Mouse (Mus musculus) kidney, embryonic 14.5 days (tissue): ENCODE results near the gene Selenow. TPM values are rescaled to one million over a fixed set of nuclear protein-coding genes. Genes with fewer than 3 reads are reported as not detected.
A peak's percentile ranks its signal among the peaks of the same experiment; 100 is the strongest.

Experiments used
- ATAC-seq: fragments of 200-750 bp; cut with Nextera tagmentation; 2 replicates; pipeline ENCODE4 v1.8.0; 2017; ENCODE audit warnings: moderate number of reproducible peaks, mild to moderate bottlenecking, moderate TSS enrichment, moderate library complexity; ENCODE audit not compliant: low FRiP score, low TSS enrichment
- H3K27ac ChIP-seq: fragments of 300-500 bp; sonication (generic); 2 replicates; pipeline ENCODE4 v1.5.1; 2014; ENCODE audit warnings: low read depth, mild to moderate bottlenecking, low read length, moderate library complexity, mixed read lengths
- H3K27me3 ChIP-seq: fragments of 300-500 bp; sonication (generic); 2 replicates; pipeline ENCODE4 v1.6.1; 2014; ENCODE audit warnings: mild to moderate bottlenecking, low read length; ENCODE audit not compliant: control insufficient read depth, insufficient read depth
- H3K36me3 ChIP-seq: fragments of 300-500 bp; sonication (generic); 2 replicates; pipeline ENCODE4 v1.6.1; 2014; ENCODE audit warnings: low read length, mixed read lengths; ENCODE audit not compliant: control insufficient read depth, insufficient read depth
- H3K4me1 ChIP-seq: fragments of 300-500 bp; sonication (generic); 2 replicates; pipeline ENCODE4 v1.6.1; 2014; ENCODE audit warnings: low read length, mixed read lengths; ENCODE audit not compliant: control insufficient read depth, insufficient read depth
- H3K4me2 ChIP-seq: fragments of 300-500 bp; sonication (generic); replicated peaks from 2 replicates; pipeline ENCODE4 v1.6.1; 2014; ENCODE audit warnings: low read depth, mild to moderate bottlenecking, low read length
- H3K4me3 ChIP-seq: fragments of 300-500 bp; sonication (generic); 2 replicates; pipeline ENCODE4 v1.5.1; 2014; ENCODE audit warnings: mild to moderate bottlenecking, low read length
- H3K9ac ChIP-seq: fragments of 300-500 bp; sonication (generic); 2 replicates; pipeline ENCODE4 v1.6.1; 2014; ENCODE audit warnings: low read depth, mild to moderate bottlenecking, low read length, moderate library complexity
- H3K9me3 ChIP-seq: fragments of 300-500 bp; sonication (generic); 2 replicates; pipeline ENCODE4 v1.6.1; 2016; ENCODE audit warnings: low read length; ENCODE audit not compliant: control insufficient read depth
- WGBS: fragments of 180-500 bp; shearing (Covaris S2); extraction: QIAGEN DNeasy Blood & Tissue Kit; methylation state at CpG from one replicate; pipeline ENCODE4 v1.1.7; 2014; 5-methylcytosine and 5-hydroxymethylcytosine counted together
- polyA plus RNA-seq: library from polyadenylated mRNA; unstranded; fragments of >200 nt; fragmentation: Nextera tagmentation; extraction: Ambion mirVana; gene quantifications from 2 replicates; pipeline ENCODE4 v1.2.1, GENCODE M21; 2014

Gene Selenow
- polyA plus RNA-seq, 1 experiment from 2014 or later, result 811 TPM

DNA sequence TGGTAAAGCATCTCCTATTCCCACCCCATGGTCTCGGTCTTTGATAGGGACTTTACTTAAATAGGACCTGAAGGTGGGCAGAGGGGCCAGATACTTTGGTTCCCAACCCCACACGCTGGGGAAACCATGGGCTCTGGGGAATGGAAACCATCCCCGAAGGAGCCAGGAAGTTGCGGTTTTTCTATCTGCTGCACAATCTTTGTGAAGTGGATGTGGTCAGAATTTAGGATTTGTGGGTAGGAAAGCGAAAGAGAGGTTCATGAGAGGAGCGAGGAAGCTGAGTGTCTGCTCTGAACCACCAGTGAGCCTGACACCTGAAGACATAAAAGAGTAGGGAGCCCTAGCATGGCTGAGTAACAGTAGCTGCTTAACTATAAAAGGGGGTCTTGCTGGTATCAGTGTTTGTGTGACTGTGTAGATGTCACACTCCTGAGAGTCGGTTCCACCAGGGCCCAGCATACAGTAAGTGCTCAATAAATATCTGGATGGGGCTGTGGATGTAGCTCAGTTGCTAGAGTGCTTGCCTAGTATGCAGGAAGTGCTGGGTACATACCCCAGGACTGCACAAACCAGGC lies 27.1 kb upstream of the Selenow start:
- no peak for ATAC-seq
- Histone ChIP-seq H3K27me3 (no peaks in the 10 kb centered on the region), H3K4me2 (no peak overlapping the region), H3K4me1 (peaks cover 7% of the 10 kb centered on the region), H3K27ac (no peak overlapping the region), H3K9ac (no peak overlapping the region), H3K36me3 (peaks cover 6% of the 10 kb centered on the region; the same call in 1 of the 2 replicates), H3K4me3 (no peak overlapping the region), H3K9me3 (no peaks in the 10 kb centered on the region)
- WGBS, result 77% methylated on average over 7 of the region's 7 CpGs

DNA sequence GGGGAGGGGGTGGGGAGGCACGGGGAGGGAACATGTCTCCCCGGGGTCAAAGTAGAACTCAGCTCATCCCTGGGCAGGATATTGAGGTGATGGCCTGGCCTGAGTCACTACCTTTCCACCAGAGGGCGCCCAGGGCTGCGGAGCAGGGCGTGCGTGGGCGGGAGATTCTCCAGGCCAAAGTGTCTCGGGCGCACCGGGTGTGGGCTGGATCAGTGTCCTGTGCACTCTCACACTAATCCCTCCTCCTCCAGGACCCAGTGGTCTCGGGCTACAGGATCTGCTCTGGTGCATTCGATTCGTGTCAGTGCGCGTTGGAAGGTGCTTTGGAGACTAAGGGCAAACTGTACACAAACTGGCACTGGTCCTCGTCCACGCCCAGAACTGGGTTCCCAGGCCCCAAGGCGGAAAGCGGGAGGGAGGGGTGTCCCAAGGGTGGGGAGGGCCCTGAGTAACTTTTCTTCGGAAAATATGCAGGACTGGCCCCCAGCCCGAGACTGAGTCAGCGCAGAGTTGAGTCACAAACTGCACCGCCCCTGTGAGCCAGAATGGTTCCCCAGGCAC lies 26.3 kb upstream of the Selenow start:
- peak; percentile 85 for ATAC-seq

DNA sequence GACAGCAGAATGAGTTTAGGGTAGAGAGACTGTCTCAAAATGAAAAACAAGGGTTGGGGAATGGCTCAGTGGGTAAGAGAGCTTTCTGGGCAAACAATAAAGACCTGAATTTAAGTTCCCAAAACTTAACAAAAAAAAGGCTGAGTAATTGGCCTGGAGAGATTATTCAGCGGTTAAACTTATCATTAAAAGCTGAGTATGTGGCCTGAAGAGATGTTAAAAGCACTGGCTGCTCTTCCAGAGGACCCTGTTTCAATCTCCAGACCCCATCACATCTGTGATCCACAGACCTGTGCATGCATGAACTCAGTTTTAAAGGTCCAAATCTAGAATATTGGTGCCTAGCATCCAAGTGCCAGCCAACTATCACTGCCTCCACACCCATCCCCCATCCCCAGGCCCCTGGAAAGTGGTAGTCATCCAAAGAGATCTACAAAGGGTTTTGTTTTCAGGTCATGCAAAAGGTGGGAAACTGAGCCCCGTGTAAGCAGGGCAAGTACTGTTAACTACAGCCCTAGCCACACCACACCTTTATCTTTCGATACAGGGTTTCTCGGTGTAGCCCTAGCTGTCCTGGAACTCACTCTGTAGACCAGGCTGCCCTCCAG lies 25.6 kb upstream of the Selenow start:
- Histone ChIP-seq H3K4me1 (peaks cover 10% of the 10 kb centered on the region), H3K9me3 (no peaks in the 10 kb centered on the region), H3K9ac (no peak overlapping the region), H3K36me3 (peaks cover 21% of the 10 kb centered on the region), H3K27ac (no peak overlapping the region), H3K4me2 (peak overlapping the region; percentile 53), H3K27me3 (no peaks in the 10 kb centered on the region), H3K4me3 (no peak overlapping the region; the same call in 1 of the 2 replicates)
- ATAC-seq, result 0 out of 2 replicates have a peak, but pooled peaks have one; percentile 6
- WGBS, result 54% methylated on average over 4 of the region's 4 CpGs

More for the DNA sequence above, 26.3 kb upstream of the Selenow start:
- Histone ChIP-seq H3K4me3 (peak overlapping the region; percentile 24), H3K27ac (no peak overlapping the region), H3K4me1 (peaks cover 10% of the 10 kb centered on the region), H3K9me3 (no peaks in the 10 kb centered on the region), H3K4me2 (peak overlapping the region; percentile 53), H3K36me3 (peaks cover 14% of the 10 kb centered on the region), H3K9ac (peak overlapping the region; percentile 29; the same call in 1 of the 2 replicates), H3K27me3 (no peaks in the 10 kb centered on the region)
- 3% methylated on average over 23 of the region's 23 CpGs for WGBS

DNA sequence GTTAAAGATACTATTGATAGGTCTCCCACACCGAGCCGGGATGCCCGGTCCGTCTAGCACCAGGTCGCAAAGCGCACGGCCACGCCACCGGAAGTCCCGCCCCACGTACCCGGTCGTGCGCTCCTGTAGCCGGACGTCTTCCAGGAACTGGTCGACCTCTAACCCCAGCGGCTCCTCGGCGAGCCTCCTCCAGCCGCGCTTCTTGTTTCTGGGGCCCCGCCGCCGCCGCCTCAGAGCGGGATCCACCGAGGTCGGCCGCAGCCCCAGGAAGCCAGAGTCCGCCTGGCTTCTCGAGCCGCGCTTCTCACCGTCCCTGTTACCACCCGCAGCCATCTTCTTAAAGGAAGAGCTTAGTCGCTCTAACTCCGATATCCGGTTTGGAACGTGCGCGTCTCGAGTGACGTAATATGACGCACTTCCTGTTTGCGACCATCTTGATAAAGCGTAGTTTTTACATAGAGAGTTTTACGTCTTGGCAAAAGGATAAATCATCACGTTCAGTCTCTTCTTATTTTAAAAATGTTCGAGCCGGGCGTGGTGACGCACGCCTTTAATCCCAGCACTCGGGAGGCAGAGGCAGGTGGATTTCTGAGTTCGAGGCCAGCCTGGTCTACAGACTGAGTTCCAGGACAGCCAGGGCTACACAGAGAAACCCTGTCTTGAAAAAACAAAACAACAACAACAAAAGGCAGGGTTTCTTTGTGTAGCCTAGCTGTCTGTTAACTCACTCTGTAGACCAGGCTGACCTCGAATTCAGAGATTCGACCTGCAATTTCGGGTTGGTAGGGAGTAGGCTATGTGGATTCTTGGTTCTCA lies 23.7 kb upstream of the Selenow start, which contains the start of gene Nop53:
Nop53 (minus strand) TSS at position 354 of the 816 bp plus-strand sequence.
- ATAC-seq, result peak; percentile 90
- no peaks in the 10 kb centered on the region for H3K27me3 ChIP-seq
- 1% methylated on average over 59 of the region's 59 CpGs for WGBS
- peak within 1 kb of the TSS; percentile 73 for H3K4me3 ChIP-seq
- H3K4me2 ChIP-seq, result peak within 1 kb of the TSS; percentile 88
- H3K36me3 ChIP-seq, result peaks cover 40% of the 10 kb centered on the region
- H3K27ac ChIP-seq, result peak within 1 kb of the TSS; percentile 96
- H3K4me1 ChIP-seq, result peaks cover 10% of the 10 kb centered on the region
- H3K9me3 ChIP-seq, result no peaks in the 10 kb centered on the region
- H3K9ac ChIP-seq, result peak within 1 kb of the TSS; percentile 85

DNA sequence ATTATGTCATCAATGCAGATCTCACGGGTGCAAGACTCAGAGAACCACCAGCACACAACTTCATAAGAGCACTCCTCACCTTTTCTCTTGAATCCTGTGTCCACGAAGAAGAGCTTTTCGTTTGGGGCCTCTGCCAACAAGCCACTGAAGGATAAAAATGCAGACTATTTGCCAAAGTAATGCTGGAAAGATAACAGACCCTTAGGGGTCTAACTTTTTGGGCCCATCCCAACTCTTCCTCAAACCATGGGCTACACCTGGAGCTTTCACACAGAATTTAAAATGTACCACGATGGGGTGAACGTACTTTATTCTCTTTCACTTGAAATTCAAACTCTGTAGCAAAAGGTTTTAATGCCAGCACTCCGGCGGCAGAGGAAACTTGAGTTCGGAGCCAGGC lies 23.0 kb upstream of the Selenow start:
- H3K27ac ChIP-seq, result no peak overlapping the region
- ATAC-seq, result no peak
- peaks cover 44% of the 10 kb centered on the region for H3K36me3 ChIP-seq
- H3K4me1 ChIP-seq, result peaks cover 10% of the 10 kb centered on the region
- H3K9me3 ChIP-seq, result no peaks in the 10 kb centered on the region
- H3K27me3 ChIP-seq, result no peaks in the 10 kb centered on the region
- WGBS, result 5% methylated on average over 8 of the region's 8 CpGs
- H3K9ac ChIP-seq, result peak overlapping the region; percentile 85
- peak overlapping the region; percentile 88 for H3K4me2 ChIP-seq
- peak overlapping the region; percentile 73 for H3K4me3 ChIP-seq

DNA sequence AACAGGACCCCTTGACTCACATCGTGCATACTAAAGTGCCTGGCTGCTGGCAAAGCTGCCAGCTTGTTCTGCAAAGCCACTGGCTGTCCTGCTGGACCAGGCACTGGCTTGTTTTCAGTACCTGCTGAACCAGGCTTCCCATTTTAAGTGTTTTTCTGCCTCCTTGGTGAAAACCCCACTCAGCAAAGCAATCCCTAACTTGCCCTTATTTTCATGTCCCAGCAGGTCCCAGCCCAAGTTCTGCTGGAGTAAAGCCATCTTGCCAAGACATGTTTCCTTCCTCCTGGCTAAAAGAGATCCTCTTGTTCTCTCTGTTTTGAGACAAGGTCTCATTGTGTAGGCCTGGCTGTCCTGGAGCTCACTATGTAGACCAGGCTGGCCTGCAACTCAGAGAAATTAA lies 22.1 kb upstream of the Selenow start:
- H3K36me3 ChIP-seq, result peaks cover 53% of the 10 kb centered on the region

DNA sequence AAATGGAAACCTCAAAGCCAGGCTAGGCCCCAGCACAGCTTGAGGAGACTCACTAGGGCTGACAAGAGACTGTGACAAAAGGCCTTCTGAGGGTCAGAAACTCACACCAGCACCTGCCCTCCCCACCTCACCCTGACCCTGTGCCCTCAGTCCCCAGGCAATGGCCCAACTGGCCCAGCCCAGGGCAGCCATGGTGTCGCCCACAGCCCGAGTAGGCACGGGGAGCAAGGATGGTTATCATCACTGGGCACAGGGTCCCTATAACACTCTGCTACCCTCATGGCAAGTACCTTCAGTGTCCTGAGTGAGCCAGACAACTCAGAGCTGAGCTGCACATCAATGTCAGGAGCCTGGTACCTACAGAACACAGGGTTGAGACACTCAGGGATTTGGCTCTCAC lies 16.4 kb upstream of the Selenow start:
- Histone ChIP-seq H3K4me2 (no peak overlapping the region), H3K36me3 (peaks cover 74% of the 10 kb centered on the region)
- WGBS, result 95% methylated on average over 3 of the region's 3 CpGs

More for the DNA sequence above, 22.1 kb upstream of the Selenow start:
- whole genome bisulfite sequencing, result 97% methylated on average over 1 of the region's 1 CpGs
- Histone ChIP-seq H3K9me3 (no peaks in the 10 kb centered on the region), H3K4me2 (no peak overlapping the region), H3K27ac (no peak overlapping the region), H3K4me1 (peaks cover 10% of the 10 kb centered on the region), H3K27me3 (no peaks in the 10 kb centered on the region), H3K4me3 (peak overlapping the region; percentile 73; the same call in 1 of the 2 replicates), H3K9ac (no peak overlapping the region)
- no peak for ATAC-seq

DNA sequence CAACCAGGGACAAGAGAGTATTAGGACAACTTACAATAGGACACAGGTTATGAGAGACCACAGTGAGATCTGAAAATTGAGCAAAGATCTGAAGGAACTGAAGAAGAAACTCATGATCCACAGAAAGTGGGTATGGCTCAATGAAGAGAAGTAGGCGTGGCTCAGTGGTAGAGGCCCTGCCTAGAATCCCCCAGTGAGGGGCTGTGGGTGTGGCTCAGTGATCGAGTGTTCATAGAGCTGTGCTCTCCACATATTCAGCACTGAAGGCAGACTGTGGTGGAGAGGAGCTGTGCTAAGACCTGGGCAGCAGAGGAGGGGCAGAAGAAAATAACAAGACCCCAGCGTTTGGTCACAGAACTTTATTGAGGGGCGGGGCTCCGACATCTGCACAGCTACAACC lies 15.3 kb upstream of the Selenow start:
- H3K27me3 ChIP-seq, result no peaks in the 10 kb centered on the region
- 84% methylated on average over 5 of the region's 5 CpGs for WGBS
- no peak; the same call in 1 of the 2 replicates for ATAC-seq
- no peak overlapping the region for H3K27ac ChIP-seq
- H3K4me2 ChIP-seq, result no peak overlapping the region
- no peaks in the 10 kb centered on the region for H3K9me3 ChIP-seq
- 0 out of 2 replicates have a peak, but pooled peaks cover 3% of the 10 kb centered on the region for H3K4me1 ChIP-seq
- H3K9ac ChIP-seq, result no peak overlapping the region
- H3K4me3 ChIP-seq, result no peak overlapping the region
- peaks cover 63% of the 10 kb centered on the region for H3K36me3 ChIP-seq

More for the DNA sequence above, 16.4 kb upstream of the Selenow start:
- ATAC-seq, result no peak
- Histone ChIP-seq H3K9me3 (no peaks in the 10 kb centered on the region), H3K9ac (no peak overlapping the region), H3K27me3 (no peaks in the 10 kb centered on the region), H3K4me3 (no peak overlapping the region), H3K27ac (no peak overlapping the region), H3K4me1 (0 out of 2 replicates have a peak, but pooled peaks cover under 1% of the 10 kb centered on the region)
